Mouse (Mus musculus): ENCODE data around the gene Clta. TPM values are rescaled to one million over a fixed set of nuclear protein-coding genes. Genes with fewer than 3 reads are reported as not detected.

Gene Clta
- total and polyA plus RNA-seq, 2 experiments from 2014 or later, result 366 to 379 TPM

GRCm38 (mm10) chr4:43972137-43972591 is 32.1 kb upstream of the Clta start:
- Histone ChIP-seq H3K27me3 (ENCODE audit: insufficient read depth, low read length) (no peaks in the 10 kb centered on the region), H3K9ac (replicated peaks; ENCODE audit: low read length) (no peak overlapping the region), H3K36me3 (ENCODE audit: insufficient read depth, low read length) (no peaks in the 10 kb centered on the region), H3K27ac (peak overlapping the region; percentile 51), H3K4me3 (ENCODE audit: low read length) (no peak overlapping the region), H3K4me2 (ENCODE audit: low read depth, low read length) (no peak overlapping the region), H3K9me3 (ENCODE audit: low read length) (no peaks in the 10 kb centered on the region), H3K4me1 (ENCODE audit: insufficient read depth, low read length) (peaks cover 4% of the 10 kb centered on the region; the same call in 1 of the 2 replicates)
- ATAC-seq, result peak; percentile 46
- 7% methylated on average over 8 of the region's 8 CpGs for WGBS
- peak; percentile 27 for DNase-seq (ENCODE audit: low spot score)
- no peak for TF ChIP-seq CTCF (IDR thresholded peaks at IDR 0.05; ENCODE audit: low read depth)

DNA sequence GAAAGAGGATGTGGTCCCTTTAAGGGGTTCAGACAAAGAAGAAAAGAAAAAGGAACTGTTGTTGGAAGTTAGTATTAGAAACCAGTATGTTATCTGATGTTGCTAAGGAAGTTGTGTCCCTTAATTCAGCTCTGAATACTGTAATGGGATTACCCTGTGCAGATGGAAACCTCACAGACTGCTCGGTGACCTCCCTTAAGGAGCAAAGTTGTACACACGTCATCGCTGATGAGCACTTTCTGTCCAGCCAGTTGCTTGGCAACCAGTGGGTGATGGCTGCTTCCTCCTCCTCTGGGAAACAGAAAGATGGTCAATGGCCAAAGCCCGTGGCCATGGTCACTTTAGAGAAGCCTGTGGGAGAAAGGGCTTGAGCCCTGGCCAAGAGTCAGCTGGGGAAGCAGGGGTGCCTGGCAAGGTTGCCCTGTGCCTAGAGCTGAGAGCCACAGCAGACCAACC is 30.7 kb upstream of the Clta start:
- DNase-seq (ENCODE audit: low spot score) (peak; percentile 72), ATAC-seq (peak; percentile 62)
- peak overlapping the region; percentile 20; the same call in 1 of the 2 replicates for H3K27ac ChIP-seq
- no peak for TF ChIP-seq CTCF (IDR thresholded peaks at IDR 0.05; ENCODE audit: low read depth)
- WGBS, result 14% methylated on average over 4 of the region's 4 CpGs
- no peaks in the 10 kb centered on the region for H3K27me3 ChIP-seq (ENCODE audit: insufficient read depth, low read length)
- peaks cover 4% of the 10 kb centered on the region; the same call in 1 of the 2 replicates for H3K4me1 ChIP-seq (ENCODE audit: insufficient read depth, low read length)
- H3K36me3 ChIP-seq (ENCODE audit: insufficient read depth, low read length), result no peaks in the 10 kb centered on the region
- no peak overlapping the region for H3K4me3 ChIP-seq (ENCODE audit: low read length)
- H3K9ac ChIP-seq (replicated peaks; ENCODE audit: low read length), result no peak overlapping the region
- no peak overlapping the region for H3K4me2 ChIP-seq (ENCODE audit: low read depth, low read length)
- no peaks in the 10 kb centered on the region for H3K9me3 ChIP-seq (ENCODE audit: low read length)

GRCm38 (mm10) chr4:43974914-43975616 is 29.2 kb upstream of the Clta start:
- 75% methylated on average over 10 of the region's 10 CpGs for WGBS
- Histone ChIP-seq H3K36me3 (ENCODE audit: insufficient read depth, low read length) (no peaks in the 10 kb centered on the region), H3K4me3 (ENCODE audit: low read length) (no peak overlapping the region), H3K9me3 (ENCODE audit: low read length) (no peaks in the 10 kb centered on the region), H3K9ac (replicated peaks; ENCODE audit: low read length) (no peak overlapping the region), H3K4me1 (ENCODE audit: insufficient read depth, low read length) (no peaks in the 10 kb centered on the region), H3K27ac (no peak overlapping the region), H3K4me2 (ENCODE audit: low read depth, low read length) (no peak overlapping the region), H3K27me3 (ENCODE audit: insufficient read depth, low read length) (no peaks in the 10 kb centered on the region)
- DNase-seq (ENCODE audit: low spot score) (no peak), ATAC-seq (no peak)
- no peak for TF ChIP-seq CTCF (IDR thresholded peaks at IDR 0.05; ENCODE audit: low read depth)

GRCm38 (mm10) chr4:43976223-43976740 is 28.0 kb upstream of the Clta start:
- H3K4me1 ChIP-seq (ENCODE audit: insufficient read depth, low read length), result no peaks in the 10 kb centered on the region
- WGBS, result 86% methylated on average over 6 of the region's 6 CpGs

DNA sequence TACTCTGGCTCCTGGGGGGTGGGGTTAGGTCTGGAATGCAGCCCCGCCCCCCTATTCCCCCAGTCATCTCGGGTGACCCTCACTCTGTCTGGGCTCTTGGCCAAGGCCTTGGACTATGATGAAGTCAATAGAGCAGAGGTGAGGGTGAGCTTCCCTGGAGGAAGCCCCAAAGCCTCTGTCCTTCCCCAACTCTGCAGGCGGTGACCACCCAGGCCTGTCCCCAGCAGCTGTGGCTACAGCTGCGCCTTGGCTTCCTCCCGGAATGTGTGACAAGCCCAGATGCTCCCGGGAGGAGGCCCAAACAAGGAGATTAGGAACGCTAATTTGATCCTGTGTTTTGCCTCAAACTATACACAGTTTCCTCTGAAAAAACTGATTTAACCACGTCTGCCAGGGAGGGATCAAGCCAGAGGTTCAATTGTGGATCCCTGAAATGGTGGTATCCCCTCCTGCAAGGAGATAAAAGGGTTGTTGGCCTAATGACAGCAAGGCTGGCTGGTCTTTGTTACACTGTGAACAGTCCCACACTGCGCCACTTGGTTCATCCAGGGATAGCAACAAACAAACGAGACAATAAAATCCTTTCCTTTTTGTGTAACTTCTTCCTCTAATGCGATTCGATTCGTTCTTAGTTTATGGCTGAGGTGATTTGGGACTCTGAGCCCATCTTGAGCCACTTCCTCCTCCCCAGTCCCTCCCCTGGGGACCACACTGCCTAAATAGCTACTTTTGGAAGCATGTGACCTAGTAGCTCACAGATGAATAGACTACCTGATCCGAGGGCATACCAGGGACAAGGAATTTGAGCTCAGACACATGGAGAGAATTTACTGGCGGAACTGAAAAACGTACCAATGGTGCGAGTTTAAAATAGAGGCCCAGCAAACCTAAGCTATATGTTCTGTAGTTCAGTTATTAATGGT is 25.5 kb upstream of the Clta start:
- no peaks in the 10 kb centered on the region for H3K36me3 ChIP-seq (ENCODE audit: insufficient read depth, low read length)
- no peak overlapping the region for H3K4me3 ChIP-seq (ENCODE audit: low read length)
- DNase-seq (ENCODE audit: low spot score) (peak; percentile 54), ATAC-seq (no peak)
- H3K4me1 ChIP-seq (ENCODE audit: insufficient read depth, low read length), result no peaks in the 10 kb centered on the region
- H3K4me2 ChIP-seq (ENCODE audit: low read depth, low read length), result no peak overlapping the region
- H3K27me3 ChIP-seq (ENCODE audit: insufficient read depth, low read length), result no peaks in the 10 kb centered on the region
- WGBS, result 25% methylated on average over 17 of the region's 17 CpGs
- no peaks in the 10 kb centered on the region for H3K9me3 ChIP-seq (ENCODE audit: low read length)
- TF ChIP-seq CTCF (IDR thresholded peaks at IDR 0.05; ENCODE audit: low read depth), result no peak; the same call in 1 of the 2 replicates
- H3K9ac ChIP-seq (replicated peaks; ENCODE audit: low read length), result no peak overlapping the region
- peak overlapping the region; percentile 56; the same call in 1 of the 2 replicates for H3K27ac ChIP-seq

More at GRCm38 (mm10) chr4:43976223-43976740, 28.0 kb upstream of the Clta start:
- Histone ChIP-seq H3K36me3 (ENCODE audit: insufficient read depth, low read length) (no peaks in the 10 kb centered on the region), H3K9ac (replicated peaks; ENCODE audit: low read length) (no peak overlapping the region), H3K4me2 (ENCODE audit: low read depth, low read length) (no peak overlapping the region), H3K27me3 (ENCODE audit: insufficient read depth, low read length) (no peaks in the 10 kb centered on the region), H3K4me3 (ENCODE audit: low read length) (no peak overlapping the region), H3K27ac (no peak overlapping the region), H3K9me3 (ENCODE audit: low read length) (no peaks in the 10 kb centered on the region)
- no peak for ATAC-seq
- no peak for DNase-seq (ENCODE audit: low spot score)
- TF ChIP-seq CTCF (IDR thresholded peaks at IDR 0.05; ENCODE audit: low read depth), result no peak

DNA sequence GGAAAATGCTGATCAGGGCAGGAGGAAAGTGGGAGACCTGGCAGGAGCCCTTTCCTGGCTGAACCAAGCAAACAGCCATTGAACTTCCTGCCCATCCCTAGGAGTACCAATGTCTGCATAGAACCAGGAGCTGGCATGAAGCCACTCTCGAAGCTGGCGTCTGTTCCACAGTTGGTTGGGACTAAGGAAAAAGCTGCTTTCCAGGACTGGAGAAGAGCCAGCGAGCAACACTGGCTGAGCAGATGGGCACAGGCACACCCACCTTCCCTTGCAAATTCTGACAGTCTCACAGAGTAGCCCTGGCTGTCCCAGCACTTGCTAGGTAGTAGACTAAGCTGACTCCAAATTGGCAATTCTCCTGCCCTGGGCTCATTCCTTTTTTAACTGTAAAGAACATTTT is 24.5 kb upstream of the Clta start:
- Histone ChIP-seq H3K4me1 (ENCODE audit: insufficient read depth, low read length) (no peaks in the 10 kb centered on the region), H3K9me3 (ENCODE audit: low read length) (no peaks in the 10 kb centered on the region), H3K36me3 (ENCODE audit: insufficient read depth, low read length) (no peaks in the 10 kb centered on the region), H3K4me2 (ENCODE audit: low read depth, low read length) (no peak overlapping the region), H3K4me3 (ENCODE audit: low read length) (no peak overlapping the region), H3K9ac (replicated peaks; ENCODE audit: low read length) (no peak overlapping the region), H3K27me3 (ENCODE audit: insufficient read depth, low read length) (no peaks in the 10 kb centered on the region), H3K27ac (no peak overlapping the region)
- peak; percentile 56 for ATAC-seq
- WGBS, result 25% methylated on average over 3 of the region's 3 CpGs
- DNase-seq (ENCODE audit: low spot score), result peak; percentile 93
- TF ChIP-seq CTCF (IDR thresholded peaks at IDR 0.05; ENCODE audit: low read depth), result no peak
